In genomic region chr10:112746683-112747082, GRCm38 (mm10) we compare ENCODE assay signal across 12 mouse cellular contexts.
DNase-seq lines count a peak whose midpoint lies in the region; ATAC-seq and TF ChIP-seq lines count a peak whose summit lies in the region.
"Had no signal": no experiment of that assay in that cellular context is flagged by ENCODE, and none has a peak within 500 bp of the region (broad histone marks: within the 10 kb centered on the region; RNA-seq: fewer than 3 reads in every experiment).

No protein-coding gene starts in this region.

- no peaks in the 10 kb centered on the region for H3K4me1 ChIP-seq in hindbrain, postnatal 0 days (ENCODE audit: insufficient read depth, low read length)
- H3K4me1 ChIP-seq in hindbrain, embryonic 12.5 days = no peaks in the 10 kb centered on the region
- H3K4me1 ChIP-seq in midbrain, embryonic 14.5 days (ENCODE audit: control insufficient read depth, insufficient read depth, low read length) = no peaks in the 10 kb centered on the region
- H3K4me1 ChIP-seq in midbrain, embryonic 13.5 days (replicated peaks) = no peaks in the 10 kb centered on the region
- H3K4me1 ChIP-seq: limb, embryonic 15.5 days had no signal

- no peaks in the 10 kb centered on the region for H3K36me3 ChIP-seq in hindbrain, postnatal 0 days (ENCODE audit: insufficient read depth, low read length)
- H3K36me3 ChIP-seq in hindbrain, embryonic 12.5 days = no peaks in the 10 kb centered on the region
- no peaks in the 10 kb centered on the region for H3K36me3 ChIP-seq in midbrain, embryonic 14.5 days (ENCODE audit: control insufficient read depth, insufficient read depth, low read length)
- no peaks in the 10 kb centered on the region for H3K36me3 ChIP-seq in midbrain, embryonic 13.5 days
- H3K36me3 ChIP-seq: limb, embryonic 15.5 days had no signal

- H3K4me2 ChIP-seq in hindbrain, postnatal 0 days (ENCODE audit: low read depth, low read length) = no peak overlapping the region
- no peak overlapping the region for H3K4me2 ChIP-seq in hindbrain, embryonic 12.5 days (replicated peaks)
- H3K4me2 ChIP-seq in midbrain, embryonic 14.5 days (ENCODE audit: low read length) = no peak overlapping the region
- H3K4me2 ChIP-seq in midbrain, embryonic 13.5 days (replicated peaks) = no peak overlapping the region
- H3K4me2 ChIP-seq: heart, embryonic 11.5 days; limb, embryonic 15.5 days had no signal

- TF ChIP-seq CTCF in hindbrain, postnatal 0 days (IDR thresholded peaks at IDR 0.05; ENCODE audit: low read depth) = peak; percentile 66
- no peak for TF ChIP-seq CTCF in brain, embryonic 14.5 days (IDR thresholded peaks at IDR 0.05; ENCODE audit: borderline replicate concordance, extremely low read depth, insufficient read depth, insufficient read length)

- no peaks in the 10 kb centered on the region for H3K9me3 ChIP-seq in hindbrain, postnatal 0 days (ENCODE audit: low read length)
- H3K9me3 ChIP-seq in hindbrain, embryonic 12.5 days (replicated peaks) = no peaks in the 10 kb centered on the region
- H3K9me3 ChIP-seq in midbrain, embryonic 14.5 days (ENCODE audit: control insufficient read depth, low read length) = no peaks in the 10 kb centered on the region
- H3K9me3 ChIP-seq in midbrain, embryonic 13.5 days = no peaks in the 10 kb centered on the region
- H3K9me3 ChIP-seq: limb, embryonic 15.5 days had no signal

- H3K27ac ChIP-seq in hindbrain, postnatal 0 days = no peak overlapping the region
- H3K27ac ChIP-seq in hindbrain, embryonic 12.5 days = no peak overlapping the region
- H3K27ac ChIP-seq in midbrain, embryonic 14.5 days (replicated peaks; ENCODE audit: low read depth, low read length) = no peak overlapping the region
- no peak overlapping the region for H3K27ac ChIP-seq in midbrain, embryonic 13.5 days
- H3K27ac ChIP-seq: limb, embryonic 15.5 days had no signal

- peak; percentile 43; the same call in 1 of the 2 replicates for ATAC-seq in hindbrain, postnatal 0 days
- ATAC-seq in hindbrain, embryonic 12.5 days (ENCODE audit: low FRiP score) = no peak; the same call in 1 of the 2 replicates
- no peak for ATAC-seq in midbrain, embryonic 14.5 days (ENCODE audit: low FRiP score, low TSS enrichment)
- no peak for ATAC-seq in midbrain, embryonic 13.5 days

- DNase-seq in hindbrain, postnatal 0 days (ENCODE audit: low spot score) = peak; percentile 72
- DNase-seq in midbrain, embryonic 14.5 days = peak; percentile 76
- peak; percentile 71 for DNase-seq in brain, embryonic 14.5 days (ENCODE audit: low read depth)
- peak; percentile 67 for DNase-seq in retina, embryonic 14.5 days (ENCODE audit: low spot score)
- no peak for DNase-seq in yolk sac, embryonic 10.5 days (ENCODE audit: low spot score)
- DNase-seq: adrenal gland, postnatal 36 days; cerebellum, postnatal 36 days; lung, postnatal 36 days had no signal

- no peak overlapping the region for H3K4me3 ChIP-seq in hindbrain, postnatal 0 days (ENCODE audit: low read length)
- no peak overlapping the region for H3K4me3 ChIP-seq in hindbrain, embryonic 12.5 days
- no peak overlapping the region for H3K4me3 ChIP-seq in midbrain, embryonic 14.5 days (replicated peaks; ENCODE audit: low read depth, low read length)
- no peak overlapping the region for H3K4me3 ChIP-seq in midbrain, embryonic 13.5 days (replicated peaks)
- H3K4me3 ChIP-seq: limb, embryonic 15.5 days had no signal

- no peak overlapping the region for H3K9ac ChIP-seq in hindbrain, postnatal 0 days (replicated peaks; ENCODE audit: low read length)
- H3K9ac ChIP-seq in hindbrain, embryonic 12.5 days = no peak overlapping the region
- H3K9ac ChIP-seq in midbrain, embryonic 14.5 days (replicated peaks; ENCODE audit: low read length) = no peak overlapping the region
- no peak overlapping the region for H3K9ac ChIP-seq in midbrain, embryonic 13.5 days (replicated peaks)
- H3K9ac ChIP-seq: limb, embryonic 15.5 days had no signal

- no peak for TF ChIP-seq POLR2A in brain, embryonic 14.5 days (IDR thresholded peaks at IDR 0.05; ENCODE audit: borderline replicate concordance, extremely low read depth, insufficient read depth, insufficient read length, poor library complexity, severe bottlenecking)

- WGBS in hindbrain, postnatal 0 days = 66% methylated on average over 1 of the region's 1 CpGs
- 61% methylated on average over 1 of the region's 1 CpGs for WGBS in hindbrain, embryonic 12.5 days
- WGBS in midbrain, embryonic 14.5 days = 63% methylated on average over 1 of the region's 1 CpGs
- 71% methylated on average over 1 of the region's 1 CpGs for WGBS in midbrain, embryonic 13.5 days

- H3K27me3 ChIP-seq in hindbrain, postnatal 0 days (ENCODE audit: insufficient read depth, low read length) = no peaks in the 10 kb centered on the region
- no peaks in the 10 kb centered on the region for H3K27me3 ChIP-seq in hindbrain, embryonic 12.5 days
- no peaks in the 10 kb centered on the region for H3K27me3 ChIP-seq in midbrain, embryonic 14.5 days (ENCODE audit: control insufficient read depth, insufficient read depth, low read length)
- no peaks in the 10 kb centered on the region for H3K27me3 ChIP-seq in midbrain, embryonic 13.5 days
- H3K27me3 ChIP-seq: limb, embryonic 15.5 days had no signal
